Mouse (Mus musculus): ENCODE results near the gene Grik5. TPM values are rescaled to one million over a fixed set of nuclear protein-coding genes. Genes with fewer than 3 reads are reported as not detected.

Gene Grik5
- polyA plus RNA-seq, 1 experiment: 28.5 TPM

DNA sequence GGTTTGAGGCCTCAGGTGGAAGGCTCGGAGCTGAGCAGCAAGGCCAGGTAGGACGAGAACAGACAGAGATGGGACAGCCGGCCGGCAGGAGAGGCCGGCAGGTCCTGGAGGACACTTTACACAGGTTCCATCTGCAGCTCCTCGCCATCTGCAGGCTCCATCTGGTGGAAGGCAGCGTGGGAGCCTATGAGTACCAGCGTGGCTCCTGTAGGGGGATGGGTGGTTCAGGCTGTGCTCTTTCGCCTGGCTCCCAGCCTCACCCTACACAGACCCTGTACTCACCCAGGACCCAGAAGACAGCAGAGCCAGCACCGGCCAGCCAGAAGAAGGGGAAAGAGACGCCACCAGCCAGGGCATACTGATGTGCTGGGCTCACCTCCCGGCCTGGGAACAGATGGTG is 102.3 kb downstream of the Grik5 start:
- Histone ChIP-seq H3K4me1 (ENCODE audit: control insufficient read depth, insufficient read depth, low read length) (peaks cover 2% of the 10 kb centered on the region; the same call in 1 of the 2 replicates), H3K4me3 (replicated peaks; ENCODE audit: extremely low read depth, low read depth, low read length) (no peak overlapping the region)
- DNase-seq: no peak
- TF ChIP-seq POLR2A (IDR thresholded peaks at IDR 0.05; ENCODE audit: borderline replicate concordance, extremely low read depth, low read depth, low read length) (no peak), CTCF (IDR thresholded peaks at IDR 0.05; ENCODE audit: insufficient read depth, low read length) (no peak)
- 86% methylated on average over 12 of the region's 12 CpGs for WGBS

DNA sequence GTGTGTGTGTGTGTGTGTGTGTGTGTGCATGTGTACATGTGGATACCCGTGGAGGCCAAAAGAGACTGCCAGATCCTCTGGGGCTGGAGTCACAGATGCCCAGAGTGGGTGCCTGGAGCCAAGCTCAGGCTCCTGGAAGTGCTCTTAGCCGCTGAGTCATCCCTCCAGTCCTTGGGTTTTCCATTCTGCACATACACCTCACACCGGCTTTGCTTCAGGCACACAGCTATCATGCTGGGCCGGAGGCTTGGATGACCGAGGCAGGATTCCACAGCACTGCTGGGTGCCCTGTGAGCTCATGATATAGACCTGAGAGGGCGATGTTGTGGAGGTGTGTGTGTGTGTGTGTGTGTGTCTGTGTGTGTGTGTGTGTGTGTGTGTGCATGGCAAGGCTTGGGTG is 103.7 kb downstream of the Grik5 start:
- no peak for DNase-seq
- TF ChIP-seq CTCF (IDR thresholded peaks at IDR 0.05; ENCODE audit: insufficient read depth, low read length) (no peak), POLR2A (IDR thresholded peaks at IDR 0.05; ENCODE audit: borderline replicate concordance, extremely low read depth, low read depth, low read length) (0 out of 2 replicates have a peak, but pooled peaks have one; percentile 15)
- no peak overlapping the region for H3K4me3 ChIP-seq (replicated peaks; ENCODE audit: extremely low read depth, low read depth, low read length)
- H3K4me1 ChIP-seq (ENCODE audit: control insufficient read depth, insufficient read depth, low read length): peaks cover 2% of the 10 kb centered on the region; the same call in 1 of the 2 replicates
- WGBS: 65% methylated on average over 6 of the region's 6 CpGs

DNA sequence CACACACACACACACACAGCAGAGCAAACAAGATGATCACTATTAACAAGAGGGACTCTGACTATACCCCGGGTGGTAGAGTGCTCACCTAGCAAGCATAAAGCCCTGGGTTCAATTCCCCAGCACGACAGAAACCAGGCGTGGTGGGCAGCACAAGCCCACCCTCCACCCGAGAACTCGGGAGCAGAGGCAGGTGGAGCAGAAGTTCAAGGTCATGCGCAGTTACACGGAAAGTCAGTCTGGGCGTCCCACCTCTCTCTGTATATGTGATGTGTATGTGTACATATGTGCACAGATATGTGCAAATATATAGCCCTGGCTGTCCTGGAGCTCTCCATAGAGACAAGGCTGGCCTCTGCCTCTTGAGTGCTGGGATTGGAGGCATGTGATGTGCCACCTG is 104.2 kb downstream of the Grik5 start:
- no peak for DNase-seq
- TF ChIP-seq POLR2A (IDR thresholded peaks at IDR 0.05; ENCODE audit: borderline replicate concordance, extremely low read depth, low read depth, low read length) (no peak), CTCF (IDR thresholded peaks at IDR 0.05; ENCODE audit: insufficient read depth, low read length) (no peak)
- H3K4me3 ChIP-seq (replicated peaks; ENCODE audit: extremely low read depth, low read depth, low read length): no peak overlapping the region
- peaks cover 2% of the 10 kb centered on the region; the same call in 1 of the 2 replicates for H3K4me1 ChIP-seq (ENCODE audit: control insufficient read depth, insufficient read depth, low read length)
- WGBS: 78% methylated on average over 8 of the region's 8 CpGs

DNA sequence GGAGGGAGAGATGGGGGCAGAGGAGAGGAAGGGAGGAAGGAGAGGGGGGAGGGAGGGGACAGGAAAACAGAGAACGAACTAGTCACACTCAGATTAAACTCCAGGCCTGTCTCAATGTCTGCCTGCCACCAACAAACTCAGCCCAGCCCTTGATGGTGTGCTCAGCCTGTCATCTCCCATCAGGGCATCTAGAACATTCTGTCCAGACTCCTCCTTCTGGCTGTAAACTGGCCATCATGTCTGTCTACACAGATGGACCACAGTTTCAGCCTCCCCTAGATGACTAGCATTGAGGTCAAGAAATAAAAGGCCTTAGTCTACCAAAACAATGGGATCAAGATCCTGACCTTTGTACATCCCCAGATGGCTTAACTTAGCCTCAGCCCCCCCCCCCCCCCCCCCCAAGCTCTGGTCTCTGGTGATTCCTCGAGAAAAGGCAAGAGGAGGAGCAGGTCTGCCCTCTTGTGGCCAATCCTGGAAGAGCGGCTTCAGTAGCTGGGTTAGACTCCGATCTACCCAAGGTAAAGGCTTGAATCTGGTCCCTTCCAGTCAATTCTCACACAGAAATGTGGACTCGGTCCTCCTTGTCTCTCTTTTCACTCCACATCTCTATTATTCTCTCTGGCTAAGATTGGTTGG is 107.1 kb downstream of the Grik5 start:
- Histone ChIP-seq H3K4me3 (replicated peaks; ENCODE audit: extremely low read depth, low read depth, low read length) (no peak overlapping the region), H3K4me1 (ENCODE audit: control insufficient read depth, insufficient read depth, low read length) (no peaks in the 10 kb centered on the region)
- TF ChIP-seq POLR2A (IDR thresholded peaks at IDR 0.05; ENCODE audit: borderline replicate concordance, extremely low read depth, low read depth, low read length) (no peak), CTCF (IDR thresholded peaks at IDR 0.05; ENCODE audit: insufficient read depth, low read length) (peak; percentile 86)
- 6% methylated on average over 5 of the region's 5 CpGs for WGBS
- peak; percentile 80 for DNase-seq

DNA sequence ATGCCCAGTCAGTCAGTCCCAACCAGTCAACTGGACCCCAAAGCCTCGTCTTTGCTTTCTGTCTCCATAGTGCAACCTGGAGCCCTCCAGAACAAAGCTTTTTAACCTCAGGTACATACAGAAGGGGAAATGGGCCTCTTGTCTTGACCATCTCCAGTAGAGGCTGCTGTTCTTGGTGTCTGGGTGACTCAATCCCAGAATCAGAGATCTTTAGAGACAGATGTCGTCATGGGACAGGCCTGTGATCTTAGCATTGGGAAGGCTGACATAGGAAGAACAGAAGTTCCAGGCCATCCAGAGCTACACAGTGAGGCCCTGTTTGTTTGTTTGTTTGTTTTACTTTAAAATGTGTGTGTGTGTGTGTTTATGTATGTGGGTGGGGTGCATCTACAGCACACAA is 107.9 kb downstream of the Grik5 start:
- no peak for TF ChIP-seq POLR2A (IDR thresholded peaks at IDR 0.05; ENCODE audit: borderline replicate concordance, extremely low read depth, low read depth, low read length)
- no peak for TF ChIP-seq CTCF (IDR thresholded peaks at IDR 0.05; ENCODE audit: insufficient read depth, low read length)
- no peak for DNase-seq
- WGBS: 79% methylated on average over 2 of the region's 2 CpGs

More for the DNA sequence above, 107.9 kb downstream of the Grik5 start:
- Histone ChIP-seq H3K4me3 (replicated peaks; ENCODE audit: extremely low read depth, low read depth, low read length) (no peak overlapping the region), H3K4me1 (ENCODE audit: control insufficient read depth, insufficient read depth, low read length) (no peaks in the 10 kb centered on the region)

Other genes starting within 250 kb of the Grik5 start
- gene Gm9844, start 210.1 kb downstream of the Grik5 start, polyA plus RNA-seq (2012; rRNA removed): 2.2 and 2.4 TPM in 2 replicates
- not detected in 2 replicates for gene Lypd4, start 202.4 kb downstream of the Grik5 start, polyA plus RNA-seq (2012; rRNA removed)
- not detected in 2 replicates for gene Dmrtc2, start 202.3 kb downstream of the Grik5 start, polyA plus RNA-seq (2012; rRNA removed)
- gene Rps19, start 188.0 kb downstream of the Grik5 start, polyA plus RNA-seq (2012; rRNA removed): 429 and 452 TPM in 2 replicates
- gene Cd79a, start 175.0 kb downstream of the Grik5 start, polyA plus RNA-seq (2012; rRNA removed): 49.6 and 61.7 TPM in 2 replicates
- 360 and 365 TPM in 2 replicates for gene Arhgef1, start 169.4 kb downstream of the Grik5 start, polyA plus RNA-seq (2012; rRNA removed)
- not detected in 2 replicates for gene Gm4881, start 127.9 kb downstream of the Grik5 start, polyA plus RNA-seq (2012; rRNA removed)
- gene Rabac1, start 99.6 kb downstream of the Grik5 start, polyA plus RNA-seq (2012; rRNA removed): 806 and 948 TPM in 2 replicates
- 4.8 and 7.1 TPM in 2 replicates for gene Atp1a3, start 66.4 kb downstream of the Grik5 start, polyA plus RNA-seq (2012; rRNA removed)
- gene Zfp574, start 221 bp upstream of the Grik5 start, polyA plus RNA-seq (2012; rRNA removed): 46.8 and 48.4 TPM in 2 replicates
- gene Pou2f2, start 107.4 kb upstream of the Grik5 start, polyA plus RNA-seq (2012; rRNA removed): 6.0 and 6.1 TPM in 2 replicates
- gene Dedd2, start 148.3 kb upstream of the Grik5 start, polyA plus RNA-seq (2012; rRNA removed): 37.6 and 42.4 TPM in 2 replicates
- gene Zfp526, start 149.1 kb upstream of the Grik5 start, polyA plus RNA-seq (2012; rRNA removed): 18.0 and 18.4 TPM in 2 replicates
- gene Gsk3a, start 165.5 kb upstream of the Grik5 start, polyA plus RNA-seq (2012; rRNA removed): 104 and 116 TPM in 2 replicates
- gene Erf, start 178.4 kb upstream of the Grik5 start, polyA plus RNA-seq (2012; rRNA removed): 41.1 and 51.4 TPM in 2 replicates
- gene Cic, start 195.4 kb upstream of the Grik5 start, polyA plus RNA-seq (2012; rRNA removed): 96.1 and 107 TPM in 2 replicates
- gene Pafah1b3, start 225.6 kb upstream of the Grik5 start, polyA plus RNA-seq (2012; rRNA removed): 42.7 and 49.1 TPM in 2 replicates
- not detected in 2 replicates for gene Prr19, start 229.1 kb upstream of the Grik5 start, polyA plus RNA-seq (2012; rRNA removed)
- not detected in 2 replicates for gene Tmem145, start 233.8 kb upstream of the Grik5 start, polyA plus RNA-seq (2012; rRNA removed)
- gene Megf8, start 244.8 kb upstream of the Grik5 start, polyA plus RNA-seq (2012; rRNA removed): 46.8 and 49.8 TPM in 2 replicates

Measured in lung, adult 2 months (tissue).